Mouse (Mus musculus) testis, adult 2 months (tissue): ENCODE results near the gene Pias3.

ENCODE experiments used
- CTCF ChIP-seq: fragments of 200-500 bp; IDR thresholded peaks from 2 replicates; pipeline ENCODE4 v1.5.1; 2012; ENCODE audit warnings: low read depth, mild to moderate bottlenecking, inconsistent platforms, low read length, moderate library complexity; ENCODE audit not compliant: control insufficient read depth, insufficient read depth, insufficient replicate concordance
- POLR2A ChIP-seq: fragments of 200-500 bp; IDR thresholded peaks from 2 replicates; pipeline ENCODE4 v1.6.1; 2012; ENCODE audit warnings: low read depth, mild to moderate bottlenecking, inconsistent platforms, low read length, moderate library complexity; ENCODE audit not compliant: control insufficient read depth

GRCm38 (mm10) chr3:96675690-96676089 lies 20.5 kb upstream of the Pias3 start:
- TF ChIP-seq CTCF (no peak), POLR2A (no peak)
